Mouse (Mus musculus): ENCODE data around the gene Pfdn5. TPM values are rescaled to one million over a fixed set of nuclear protein-coding genes. Genes with fewer than 3 reads are reported as not detected.
A peak's percentile ranks its signal among the peaks of the same experiment; 100 is the strongest.
"Not testable (repeated sequence)": the region's sequence is repeated elsewhere in the genome, so short reads cannot be mapped to it uniquely, and the experiment has no call there.

Gene Pfdn5
- polyA plus RNA-seq, 1 experiment = 121 TPM

- DNase-seq = no peak
- Histone ChIP-seq H3K4me3 (replicated peaks; ENCODE audit: extremely low read depth, low read depth, low read length) (no peak overlapping the region), H3K4me1 (ENCODE audit: control insufficient read depth, insufficient read depth, low read length) (0 out of 2 replicates have a peak, but pooled peaks cover 2% of the 10 kb centered on the region)
- TF ChIP-seq CTCF (IDR thresholded peaks at IDR 0.05; ENCODE audit: insufficient read depth, low read length) (no peak), POLR2A (IDR thresholded peaks at IDR 0.05; ENCODE audit: borderline replicate concordance, extremely low read depth, low read depth, low read length) (no peak)
- 71% methylated on average over 12 of the region's 12 CpGs for WGBS
Measured at GRCm38 (mm10) chr15:102324654-102325473, 1.1 kb upstream of the Pfdn5 start.

DNA sequence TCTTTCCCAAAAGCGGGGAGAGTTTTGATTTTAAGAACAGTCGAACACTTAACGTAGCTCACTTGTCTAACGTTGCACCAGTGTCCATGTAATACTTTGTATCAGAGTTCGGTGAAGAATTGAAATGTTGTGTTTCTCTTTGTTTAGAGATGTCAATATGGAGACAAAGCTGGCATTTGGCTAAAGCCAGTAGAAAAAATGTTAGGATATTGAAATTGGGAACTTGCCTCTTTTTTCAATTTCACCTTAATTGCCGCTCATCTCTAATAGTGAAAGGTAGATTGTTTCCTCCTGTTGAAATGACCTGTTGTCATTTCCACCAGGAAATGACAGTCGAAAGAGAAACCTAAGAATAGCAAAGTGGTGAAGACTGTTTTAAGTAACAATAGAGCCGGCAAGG is 976 bp downstream of the Pfdn5 start:
- H3K4me1 ChIP-seq (ENCODE audit: control insufficient read depth, insufficient read depth, low read length) = peaks cover 2% of the 10 kb centered on the region; the same call in 1 of the 2 replicates
- DNase-seq = no peak
- TF ChIP-seq CTCF (IDR thresholded peaks at IDR 0.05; ENCODE audit: insufficient read depth, low read length) (no peak), POLR2A (IDR thresholded peaks at IDR 0.05; ENCODE audit: borderline replicate concordance, extremely low read depth, low read depth, low read length) (no peak)
- H3K4me3 ChIP-seq (replicated peaks; ENCODE audit: extremely low read depth, low read depth, low read length) = peak overlapping the region; percentile 2
- WGBS = 43% methylated on average over 8 of the region's 8 CpGs

GRCm38 (mm10) chr15:102331610-102332015 is 5.7 kb downstream of the Pfdn5 start, which contains the start of gene Myg1:
Gene Myg1 (plus strand): TSS chr15:102331709.
- WGBS = under 1% methylated on average over 30 of the region's 30 CpGs
- peak; percentile 76 for DNase-seq
- Histone ChIP-seq H3K4me1 (ENCODE audit: control insufficient read depth, insufficient read depth, low read length) (no peaks in the 10 kb centered on the region; the same call in 1 of the 2 replicates), H3K4me3 (replicated peaks; ENCODE audit: extremely low read depth, low read depth, low read length) (peak within 1 kb of the TSS; percentile 96)
- TF ChIP-seq POLR2A (IDR thresholded peaks at IDR 0.05; ENCODE audit: borderline replicate concordance, extremely low read depth, low read depth, low read length) = peak; percentile 81; the same call in 1 of the 2 replicates
- no peak for TF ChIP-seq CTCF (IDR thresholded peaks at IDR 0.05; ENCODE audit: insufficient read depth, low read length)

GRCm38 (mm10) chr15:102335254-102335653 is 9.3 kb downstream of the Pfdn5 start:
- TF ChIP-seq CTCF (IDR thresholded peaks at IDR 0.05; ENCODE audit: insufficient read depth, low read length) (no peak), POLR2A (IDR thresholded peaks at IDR 0.05; ENCODE audit: borderline replicate concordance, extremely low read depth, low read depth, low read length) (no peak)
- no peak for DNase-seq
- Histone ChIP-seq H3K4me3 (replicated peaks; ENCODE audit: extremely low read depth, low read depth, low read length) (no peak overlapping the region), H3K4me1 (ENCODE audit: control insufficient read depth, insufficient read depth, low read length) (no peaks in the 10 kb centered on the region; the same call in 1 of the 2 replicates)
- 81% methylated on average over 8 of the region's 8 CpGs for WGBS

DNA sequence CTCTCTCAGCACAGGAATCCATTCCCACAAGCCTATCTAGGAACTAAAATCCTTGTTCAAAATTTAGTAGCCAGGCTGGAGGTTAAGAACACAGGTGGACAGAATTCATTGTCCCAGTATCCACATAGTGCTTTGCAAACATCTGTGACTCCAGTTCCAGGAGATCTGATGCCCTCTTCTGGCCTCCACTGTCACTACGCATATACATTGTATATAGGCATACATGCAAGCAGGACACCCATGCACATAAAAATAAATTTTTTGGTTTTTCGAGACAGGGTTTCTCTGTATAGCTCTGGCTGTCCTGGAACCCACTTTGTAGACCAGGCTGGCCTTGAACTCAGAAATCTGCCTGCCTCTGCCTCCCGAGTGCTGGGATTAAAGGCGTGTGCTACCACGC is 10.0 kb downstream of the Pfdn5 start:
- H3K4me1 ChIP-seq (ENCODE audit: control insufficient read depth, insufficient read depth, low read length); H3K4me3 ChIP-seq (replicated peaks; ENCODE audit: extremely low read depth, low read depth, low read length); DNase-seq: not testable (repeated sequence)
- 91% methylated on average over 5 of the region's 5 CpGs for WGBS

DNA sequence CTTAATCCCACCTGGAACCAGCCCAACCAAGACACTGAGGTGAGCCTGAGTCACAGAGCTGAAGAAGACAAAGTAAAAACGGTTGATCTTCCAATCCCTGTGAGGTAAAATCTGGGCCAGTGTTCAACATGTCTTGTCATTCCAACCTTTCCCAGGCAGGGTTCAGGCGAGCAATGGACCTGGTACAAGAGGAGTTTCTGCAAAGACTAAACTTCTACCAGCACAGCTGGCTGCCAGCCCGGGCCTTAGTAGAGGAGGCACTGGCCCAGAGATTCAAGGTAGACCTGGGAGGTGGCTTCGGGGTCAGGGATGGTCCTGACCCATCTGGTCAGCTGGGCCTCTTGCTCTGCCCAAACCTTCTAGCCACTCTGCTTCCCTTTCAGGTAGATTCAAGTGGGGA is 11.0 kb downstream of the Pfdn5 start:
- Histone ChIP-seq H3K4me3 (replicated peaks; ENCODE audit: extremely low read depth, low read depth, low read length) (no peak overlapping the region), H3K4me1 (ENCODE audit: control insufficient read depth, insufficient read depth, low read length) (no peaks in the 10 kb centered on the region)
- no peak for DNase-seq
- 84% methylated on average over 4 of the region's 4 CpGs for WGBS
- TF ChIP-seq CTCF (IDR thresholded peaks at IDR 0.05; ENCODE audit: insufficient read depth, low read length) (no peak), POLR2A (IDR thresholded peaks at IDR 0.05; ENCODE audit: borderline replicate concordance, extremely low read depth, low read depth, low read length) (no peak)

- Histone ChIP-seq H3K4me1 (ENCODE audit: control insufficient read depth, insufficient read depth, low read length) (no peaks in the 10 kb centered on the region), H3K4me3 (replicated peaks; ENCODE audit: extremely low read depth, low read depth, low read length) (no peak overlapping the region)
- no peak for TF ChIP-seq CTCF (IDR thresholded peaks at IDR 0.05; ENCODE audit: insufficient read depth, low read length)
- TF ChIP-seq POLR2A (IDR thresholded peaks at IDR 0.05; ENCODE audit: borderline replicate concordance, extremely low read depth, low read depth, low read length) = no peak
- no peak for DNase-seq
- 66% methylated on average over 5 of the region's 5 CpGs for WGBS
Measured at GRCm38 (mm10) chr15:102339612-102340011, 13.7 kb downstream of the Pfdn5 start.

GRCm38 (mm10) chr15:102341580-102341979 is 15.7 kb downstream of the Pfdn5 start:
- Histone ChIP-seq H3K4me3 (replicated peaks; ENCODE audit: extremely low read depth, low read depth, low read length) (no peak overlapping the region), H3K4me1 (ENCODE audit: control insufficient read depth, insufficient read depth, low read length) (no peaks in the 10 kb centered on the region)
- TF ChIP-seq CTCF (IDR thresholded peaks at IDR 0.05; ENCODE audit: insufficient read depth, low read length) (peak; percentile 79), POLR2A (IDR thresholded peaks at IDR 0.05; ENCODE audit: borderline replicate concordance, extremely low read depth, low read depth, low read length) (no peak)
- DNase-seq = peak; percentile 40
- WGBS = 9% methylated on average over 1 of the region's 1 CpGs

DNA sequence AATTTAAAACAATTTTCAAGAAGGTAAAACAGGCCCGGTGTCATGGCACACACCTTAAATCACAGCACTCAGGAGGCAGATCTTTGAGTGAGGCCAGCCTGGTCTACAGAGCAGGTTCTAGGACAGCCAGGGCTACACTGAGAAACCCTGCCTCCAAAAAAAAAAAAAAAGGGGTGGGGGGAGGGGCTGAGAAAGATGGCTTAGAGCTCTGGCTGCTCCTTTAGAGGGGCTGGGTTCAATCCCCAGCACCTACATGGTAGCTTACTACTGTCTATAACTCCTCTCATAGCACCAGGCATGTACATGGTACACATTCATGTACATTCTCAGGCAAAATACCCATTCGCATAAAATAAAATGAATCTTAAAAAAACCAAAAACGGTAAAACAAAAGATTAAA is 18.6 kb downstream of the Pfdn5 start:
- TF ChIP-seq POLR2A (IDR thresholded peaks at IDR 0.05; ENCODE audit: borderline replicate concordance, extremely low read depth, low read depth, low read length) = no peak
- TF ChIP-seq CTCF (IDR thresholded peaks at IDR 0.05; ENCODE audit: insufficient read depth, low read length) = no peak
- no peak for DNase-seq
- H3K4me1 ChIP-seq (ENCODE audit: control insufficient read depth, insufficient read depth, low read length) = no peaks in the 10 kb centered on the region
- 88% methylated on average over 3 of the region's 3 CpGs for WGBS
- H3K4me3 ChIP-seq (replicated peaks; ENCODE audit: extremely low read depth, low read depth, low read length) = no peak overlapping the region

- TF ChIP-seq POLR2A (IDR thresholded peaks at IDR 0.05; ENCODE audit: borderline replicate concordance, extremely low read depth, low read depth, low read length) = no peak
- no peak for TF ChIP-seq CTCF (IDR thresholded peaks at IDR 0.05; ENCODE audit: insufficient read depth, low read length)
- Histone ChIP-seq H3K4me3 (replicated peaks; ENCODE audit: extremely low read depth, low read depth, low read length) (no peak overlapping the region), H3K4me1 (ENCODE audit: control insufficient read depth, insufficient read depth, low read length) (peaks cover 6% of the 10 kb centered on the region; the same call in 1 of the 2 replicates)
- no peak for DNase-seq
- 68% methylated on average over 4 of the region's 4 CpGs for WGBS
Measured at GRCm38 (mm10) chr15:102346444-102346843, 20.5 kb downstream of the Pfdn5 start.
